Mouse (Mus musculus) G1E (cell line): Measurements from ENCODE around the gene Idh1.

Experiments used
- CTCF ChIP-seq: IDR thresholded peaks from 2 replicates; pipeline ENCODE4 v1.5.1; 2012; ENCODE audit warnings: low read depth, low read length, inconsistent platforms, mixed read lengths
- GATA1 ChIP-seq: IDR thresholded peaks from 2 replicates; pipeline ENCODE4 v1.6.1; 2012; ENCODE audit warnings: borderline replicate concordance, low read length, inconsistent platforms, mixed read lengths
- POLR2AphosphoS5 ChIP-seq: IDR thresholded peaks from 2 replicates; pipeline ENCODE4 v1.6.1; 2012; ENCODE audit warnings: low read depth, low read length, inconsistent platforms; ENCODE audit not compliant: insufficient replicate concordance
- TAL1 ChIP-seq: conservative IDR thresholded peaks from 2 replicates; pipeline ENCODE4 v1.6.1; 2012; ENCODE audit warnings: low read depth, low read length, inconsistent platforms, mixed read lengths

- TF ChIP-seq CTCF (no peak), TAL1 (no peak), GATA1 (no peak), POLR2AphosphoS5 (no peak)
Measured at GRCm38 (mm10) chr1:65177452-65177851, 8.8 kb downstream of the Idh1 start.
